ENCODE assay signal across 9 mouse cellular contexts in genomic region chr10:30327849-30328248, GRCm38 (mm10).
DNase-seq lines count a peak whose midpoint lies in the region; ATAC-seq lines count a peak whose summit lies in the region.
"Had no signal": no experiment of that assay in that cellular context is flagged by ENCODE, and none has a peak within 500 bp of the region (broad histone marks: within the 10 kb centered on the region; RNA-seq: fewer than 3 reads in every experiment).

No protein-coding gene starts in this region.

- WGBS in embryonic facial prominence, embryonic 10.5 days: 19% methylated on average over 8 of the region's 8 CpGs
- WGBS in hindbrain, embryonic 13.5 days: 36% methylated on average over 8 of the region's 8 CpGs
- 18% methylated on average over 8 of the region's 8 CpGs for WGBS in midbrain, embryonic 12.5 days

- peaks cover 24% of the 10 kb centered on the region for H3K4me1 ChIP-seq in embryonic facial prominence, embryonic 10.5 days
- peaks cover 12% of the 10 kb centered on the region for H3K4me1 ChIP-seq in hindbrain, embryonic 13.5 days (replicated peaks)
- peaks cover 17% of the 10 kb centered on the region; the same call in 1 of the 2 replicates for H3K4me1 ChIP-seq in midbrain, embryonic 12.5 days
- H3K4me1 ChIP-seq: lung, embryonic 15.5 days had no signal

- H3K36me3 ChIP-seq in embryonic facial prominence, embryonic 10.5 days (replicated peaks): no peaks in the 10 kb centered on the region
- no peaks in the 10 kb centered on the region for H3K36me3 ChIP-seq in hindbrain, embryonic 13.5 days
- H3K36me3 ChIP-seq in midbrain, embryonic 12.5 days: no peaks in the 10 kb centered on the region
- H3K36me3 ChIP-seq: lung, embryonic 15.5 days had no signal

- no peak overlapping the region for H3K9ac ChIP-seq in hindbrain, embryonic 13.5 days
- H3K9ac ChIP-seq in midbrain, embryonic 12.5 days (replicated peaks): no peak overlapping the region
- H3K9ac ChIP-seq: lung, embryonic 15.5 days had no signal

- H3K4me3 ChIP-seq in embryonic facial prominence, embryonic 10.5 days: peak overlapping the region; percentile 11; the same call in 1 of the 2 replicates
- no peak overlapping the region for H3K4me3 ChIP-seq in hindbrain, embryonic 13.5 days
- H3K4me3 ChIP-seq in midbrain, embryonic 12.5 days: no peak overlapping the region
- H3K4me3 ChIP-seq: lung, embryonic 15.5 days had no signal

- no peaks in the 10 kb centered on the region for H3K27me3 ChIP-seq in embryonic facial prominence, embryonic 10.5 days (replicated peaks; ENCODE audit: low read depth, poor library complexity, severe bottlenecking)
- no peaks in the 10 kb centered on the region for H3K27me3 ChIP-seq in hindbrain, embryonic 13.5 days
- no peaks in the 10 kb centered on the region for H3K27me3 ChIP-seq in midbrain, embryonic 12.5 days
- H3K27me3 ChIP-seq: lung, embryonic 15.5 days had no signal

- peak; percentile 90 for ATAC-seq in hindbrain, embryonic 13.5 days (ENCODE audit: low FRiP score)
- peak; percentile 81 for ATAC-seq in midbrain, embryonic 12.5 days (ENCODE audit: low FRiP score, low read depth)
- ATAC-seq in granulocyte monocyte progenitor cell, adult 5-6 weeks (replicated peaks; ENCODE audit: poor library complexity, severe bottlenecking): no peak
- ATAC-seq in CD4-positive, CD25-positive, alpha-beta regulatory T cell, adult 4 months: no peak

- DNase-seq in embryo, embryonic 10.5 days (ENCODE audit: low spot score): peak; percentile 62
- DNase-seq in embryonic facial prominence, embryonic 10.5 days (ENCODE audit: low spot score): peak; percentile 68
- no peak for DNase-seq in lung, postnatal 25 days (ENCODE audit: low spot score)
- DNase-seq: spleen, adult 18-20 months had no signal

- no peak overlapping the region for H3K27ac ChIP-seq in embryonic facial prominence, embryonic 10.5 days (replicated peaks)
- H3K27ac ChIP-seq in hindbrain, embryonic 13.5 days: no peak overlapping the region
- no peak overlapping the region for H3K27ac ChIP-seq in midbrain, embryonic 12.5 days (replicated peaks)
- H3K27ac ChIP-seq: lung, embryonic 15.5 days had no signal

- no peaks in the 10 kb centered on the region for H3K9me3 ChIP-seq in embryonic facial prominence, embryonic 10.5 days
- H3K9me3 ChIP-seq in hindbrain, embryonic 13.5 days: no peaks in the 10 kb centered on the region
- no peaks in the 10 kb centered on the region for H3K9me3 ChIP-seq in midbrain, embryonic 12.5 days
- H3K9me3 ChIP-seq: lung, embryonic 15.5 days had no signal

- H3K4me2 ChIP-seq in hindbrain, embryonic 13.5 days: no peak overlapping the region
- H3K4me2 ChIP-seq in midbrain, embryonic 12.5 days (replicated peaks): no peak overlapping the region
- H3K4me2 ChIP-seq: lung, embryonic 15.5 days had no signal

Comparison
In these comparisons a context has a peak if more than half of its experiments do, and no peak if none do; other contexts are left out.
1. ATAC-seq: peak in hindbrain, embryonic 13.5 days (single experiment) and midbrain, embryonic 12.5 days (single experiment); none in granulocyte monocyte progenitor cell, adult 5-6 weeks (single experiment) and CD4-positive, CD25-positive, alpha-beta regulatory T cell, adult 4 months (single experiment).